Mouse (Mus musculus) hindbrain, embryonic 16.5 days (tissue): ENCODE measurements around the gene Cdv3. TPM values are rescaled to one million over a fixed set of nuclear protein-coding genes. Genes with fewer than 3 reads are reported as not detected.
A peak's percentile ranks its signal among the peaks of the same experiment; 100 is the strongest.

Source experiments
- ATAC-seq: fragments of 200-750 bp; cut with Nextera tagmentation; 2 replicates; pipeline ENCODE4 v1.8.0; 2017; ENCODE audit warnings: moderate TSS enrichment, moderate library complexity
- H3K27ac ChIP-seq: fragments of 300-500 bp; sonication (generic); 2 replicates; pipeline ENCODE4 v1.5.1; 2014; ENCODE audit warnings: low read depth, mild to moderate bottlenecking, control low read depth, low read length, moderate library complexity
- H3K27me3 ChIP-seq: fragments of 300-500 bp; sonication (generic); replicated peaks from 2 replicates; pipeline ENCODE4 v1.6.1; 2014; ENCODE audit warnings: low read length; ENCODE audit not compliant: control insufficient read depth, insufficient read depth
- H3K36me3 ChIP-seq: fragments of 300-500 bp; sonication (generic); 2 replicates; pipeline ENCODE4 v1.6.1; 2014; ENCODE audit warnings: mild to moderate bottlenecking, low read length, moderate library complexity, mixed read lengths; ENCODE audit not compliant: control insufficient read depth, insufficient read depth
- H3K4me1 ChIP-seq: fragments of 300-500 bp; sonication (generic); 2 replicates; pipeline ENCODE4 v1.6.1; 2014; ENCODE audit warnings: low read depth, low read length; ENCODE audit not compliant: control insufficient read depth, insufficient read depth
- H3K4me2 ChIP-seq: fragments of 300-500 bp; sonication (generic); 2 replicates; pipeline ENCODE4 v1.6.1; 2014; ENCODE audit warnings: mild to moderate bottlenecking, low read length, control low read depth, moderate library complexity
- H3K4me3 ChIP-seq: fragments of 300-500 bp; sonication (generic); 2 replicates; pipeline ENCODE4 v1.5.1; 2014; ENCODE audit warnings: mild to moderate bottlenecking, low read length, control low read depth, moderate library complexity
- H3K9ac ChIP-seq: fragments of 300-500 bp; sonication (generic); 2 replicates; pipeline ENCODE4 v1.6.1; 2014; ENCODE audit warnings: low read depth, mild to moderate bottlenecking, control low read depth, low read length, moderate library complexity
- H3K9me3 ChIP-seq: fragments of 300-500 bp; sonication (generic); 2 replicates; pipeline ENCODE4 v1.6.1; 2014; ENCODE audit warnings: mild to moderate bottlenecking, low read length, moderate library complexity; ENCODE audit not compliant: control insufficient read depth
- WGBS: fragments of 180-500 bp; shearing (Covaris S2); extraction: QIAGEN DNeasy Blood & Tissue Kit; methylation state at CpG from one replicate; pipeline ENCODE4 v1.1.7; 2014; 5-methylcytosine and 5-hydroxymethylcytosine counted together
- polyA plus RNA-seq: library from polyadenylated mRNA; unstranded; fragments of >200 nt; fragmentation: Nextera tagmentation; extraction: Ambion mirVana; gene quantifications from 2 replicates; pipeline ENCODE4 v1.2.1, GENCODE M21; 2015

The Cdv3 gene
- polyA plus RNA-seq, 1 experiment from 2014 or later: 78.5 TPM

DNA sequence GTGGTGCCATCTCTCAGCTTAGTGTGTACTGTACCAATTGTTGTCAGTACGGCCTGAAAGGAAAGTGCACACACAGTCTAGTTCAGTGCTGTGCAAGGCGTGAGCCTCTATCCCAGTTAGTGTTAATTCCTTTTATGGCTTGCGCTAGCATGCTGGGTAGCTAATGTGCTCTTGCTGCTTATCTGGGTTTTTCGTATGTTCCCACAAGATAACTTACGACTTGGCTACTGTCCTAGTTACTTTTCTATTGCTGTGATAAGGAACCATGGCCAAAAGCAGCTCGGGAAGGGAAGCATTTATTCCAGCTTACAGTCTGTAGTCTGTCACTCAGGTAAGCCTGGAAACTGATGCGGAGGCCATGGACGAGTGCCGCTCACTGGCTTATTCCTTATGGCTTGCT lies 39.2 kb downstream of the Cdv3 start:
- Histone ChIP-seq H3K27ac (no peak overlapping the region), H3K4me1 (no peaks in the 10 kb centered on the region), H3K4me2 (no peak overlapping the region), H3K9me3 (no peaks in the 10 kb centered on the region), H3K9ac (no peak overlapping the region), H3K27me3 (no peaks in the 10 kb centered on the region), H3K36me3 (peaks cover 24% of the 10 kb centered on the region), H3K4me3 (no peak overlapping the region)
- WGBS: 76% methylated on average over 9 of the region's 9 CpGs
- ATAC-seq: no peak

DNA sequence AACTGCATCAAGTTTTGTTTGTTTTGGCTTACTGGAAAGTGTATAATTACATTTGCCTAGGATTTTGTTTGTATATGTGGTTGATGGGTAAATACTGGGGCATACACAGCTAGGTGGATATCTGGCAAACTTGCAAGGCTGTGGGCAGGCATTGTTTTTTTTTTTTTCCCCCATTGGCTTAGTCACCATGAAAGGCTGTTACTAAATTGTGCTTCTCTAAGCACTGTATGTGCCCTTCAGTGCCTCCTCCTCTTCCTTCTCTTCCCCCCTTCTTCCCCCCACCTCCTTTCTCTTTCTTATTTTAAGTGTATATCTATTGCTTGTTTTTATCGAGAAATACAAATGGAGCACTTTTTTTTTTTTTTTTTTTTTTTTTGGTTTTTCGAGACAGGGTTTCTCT lies 41.0 kb downstream of the Cdv3 start:
- no peak overlapping the region for H3K4me3 ChIP-seq
- H3K4me2 ChIP-seq: no peak overlapping the region
- H3K27ac ChIP-seq: no peak overlapping the region
- no peak for ATAC-seq
- peaks cover 24% of the 10 kb centered on the region for H3K36me3 ChIP-seq
- H3K9me3 ChIP-seq: no peaks in the 10 kb centered on the region
- H3K27me3 ChIP-seq: no peaks in the 10 kb centered on the region
- no peak overlapping the region; the same call in 1 of the 2 replicates for H3K9ac ChIP-seq
- 94% methylated on average over 1 of the region's 2 CpGs for WGBS
- H3K4me1 ChIP-seq: no peaks in the 10 kb centered on the region

DNA sequence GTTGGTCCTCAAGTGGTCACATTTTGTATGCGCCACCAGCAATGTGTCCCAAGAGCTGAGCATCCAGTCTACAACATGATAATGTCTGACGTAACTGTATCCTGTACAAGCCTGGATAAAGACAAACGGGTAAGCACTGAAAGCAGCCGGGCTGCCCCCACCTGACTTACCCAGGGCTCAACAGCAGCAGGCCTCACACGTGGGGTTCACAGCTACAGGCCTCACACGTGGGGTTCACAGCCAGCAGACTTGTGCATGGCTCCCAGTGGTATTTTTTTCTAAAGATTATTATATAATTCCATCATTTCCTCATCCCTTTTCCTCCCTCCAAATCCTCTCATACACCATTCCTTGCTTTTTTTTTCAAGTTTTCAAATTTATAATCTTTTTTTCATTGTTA lies 55.8 kb downstream of the Cdv3 start:
- Histone ChIP-seq H3K27me3 (no peaks in the 10 kb centered on the region), H3K4me1 (peaks cover 9% of the 10 kb centered on the region), H3K9me3 (no peaks in the 10 kb centered on the region), H3K4me3 (no peak overlapping the region), H3K4me2 (no peak overlapping the region), H3K36me3 (peaks cover 10% of the 10 kb centered on the region), H3K27ac (no peak overlapping the region), H3K9ac (no peak overlapping the region)
- ATAC-seq: no peak
- 91% methylated on average over 6 of the region's 6 CpGs for WGBS

DNA sequence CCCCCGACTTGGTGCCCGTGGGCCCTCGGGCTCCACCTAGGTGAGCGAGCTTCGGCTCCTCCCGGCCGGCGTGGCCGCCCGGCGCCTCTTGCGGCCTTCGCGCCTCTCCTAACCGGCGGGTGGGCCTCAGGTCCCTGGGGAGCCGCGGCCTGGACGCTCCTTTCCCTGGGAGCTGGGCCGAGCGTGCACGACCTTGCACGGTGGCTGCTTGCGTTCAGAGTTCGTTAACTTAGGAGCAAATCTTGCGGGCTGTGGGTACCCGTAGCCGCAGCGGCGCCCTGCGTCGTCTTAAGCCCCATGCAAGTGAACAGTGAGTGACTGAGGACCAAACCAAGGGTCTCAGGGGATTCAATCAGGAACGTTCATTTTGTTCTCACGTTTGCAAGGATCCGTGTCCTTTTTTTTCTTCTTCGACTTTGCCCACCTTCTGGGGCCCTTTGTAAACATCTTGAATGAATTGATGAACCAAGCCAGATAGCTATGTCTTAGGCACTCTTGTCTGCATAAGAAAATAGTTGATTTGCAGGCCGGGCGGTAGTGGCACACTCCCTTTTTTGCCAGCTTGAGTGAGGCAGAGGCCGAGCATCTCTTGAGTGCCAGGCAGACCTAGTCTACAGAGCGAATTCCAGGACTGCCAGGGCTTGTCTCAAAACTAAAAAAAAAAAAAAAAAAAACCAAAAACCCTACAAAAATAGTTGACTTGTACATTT lies 60.2 kb downstream of the Cdv3 start:
- Histone ChIP-seq H3K4me1 (peaks cover 9% of the 10 kb centered on the region), H3K9ac (peak overlapping the region; percentile 61), H3K4me2 (peak overlapping the region; percentile 91), H3K4me3 (peak overlapping the region; percentile 57), H3K27ac (peak overlapping the region; percentile 92), H3K36me3 (peaks cover 3% of the 10 kb centered on the region; the same call in 1 of the 2 replicates), H3K27me3 (no peaks in the 10 kb centered on the region), H3K9me3 (no peaks in the 10 kb centered on the region)
- no peak; the same call in 1 of the 2 replicates for ATAC-seq
- WGBS: under 1% methylated on average over 35 of the region's 40 CpGs

DNA sequence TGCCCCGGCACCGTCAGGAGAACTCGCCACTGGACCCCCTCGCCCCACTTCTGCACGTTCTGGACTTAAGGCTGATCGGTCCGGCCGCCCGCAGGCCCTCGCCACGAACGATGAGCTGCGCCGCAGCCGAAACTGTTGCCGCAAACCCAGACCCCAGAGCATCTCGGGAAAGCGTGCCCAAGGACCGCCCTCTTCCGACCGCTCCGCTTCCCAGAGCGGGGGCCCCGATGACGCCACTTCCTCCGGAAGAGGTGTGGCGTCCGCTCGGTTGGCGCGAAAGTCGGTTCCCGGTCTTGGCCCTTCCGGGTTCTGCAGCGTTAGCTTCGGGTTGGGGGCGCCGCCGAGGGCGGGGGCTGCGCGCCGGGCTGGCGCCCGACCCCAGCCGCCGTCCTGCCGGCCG lies 60.7 kb downstream of the Cdv3 start, which contains the start of the genes 1300017J02Rik and Topbp1:
1300017J02Rik (minus strand) TSS at position 156 of the 400 bp plus-strand sequence.
Topbp1 (plus strand) TSS at position 289 of the 400 bp plus-strand sequence.
- no peaks in the 10 kb centered on the region for H3K27me3 ChIP-seq
- ATAC-seq: peak; percentile 99
- H3K27ac ChIP-seq: peak within 1 kb of the TSS; percentile 92
- peaks cover 3% of the 10 kb centered on the region; the same call in 1 of the 2 replicates for H3K36me3 ChIP-seq
- no peaks in the 10 kb centered on the region for H3K9me3 ChIP-seq
- H3K4me1 ChIP-seq: peaks cover 9% of the 10 kb centered on the region
- H3K9ac ChIP-seq: peak within 1 kb of the TSS; percentile 82
- peak within 1 kb of the TSS; percentile 91 for H3K4me2 ChIP-seq
- under 1% methylated on average over 37 of the region's 49 CpGs for WGBS
- H3K4me3 ChIP-seq: peak within 1 kb of the TSS; percentile 57

Other genes starting within 250 kb of the Cdv3 start
- 63.8 and 67.7 TPM in 2 replicates for gene Srprb, start 163.7 kb downstream of the Cdv3 start, polyA plus RNA-seq
- gene Gm20425, start 135.5 kb downstream of the Cdv3 start, polyA plus RNA-seq: not detected in 2 replicates
- 40.0 and 41.2 TPM in 2 replicates for gene Trf, start 135.4 kb downstream of the Cdv3 start, polyA plus RNA-seq
- 1.0 and 1.4 TPM in 2 replicates for gene 1300017J02Rik, start 60.8 kb downstream of the Cdv3 start, polyA plus RNA-seq
- 17.6 and 21.4 TPM in 2 replicates for gene Topbp1, start 60.6 kb downstream of the Cdv3 start, polyA plus RNA-seq
- gene Bfsp2, start 114.6 kb upstream of the Cdv3 start, polyA plus RNA-seq: 5.0 and 6.0 TPM in 2 replicates